Mouse (Mus musculus): ENCODE measurements around the gene Gnai3.

DNA sequence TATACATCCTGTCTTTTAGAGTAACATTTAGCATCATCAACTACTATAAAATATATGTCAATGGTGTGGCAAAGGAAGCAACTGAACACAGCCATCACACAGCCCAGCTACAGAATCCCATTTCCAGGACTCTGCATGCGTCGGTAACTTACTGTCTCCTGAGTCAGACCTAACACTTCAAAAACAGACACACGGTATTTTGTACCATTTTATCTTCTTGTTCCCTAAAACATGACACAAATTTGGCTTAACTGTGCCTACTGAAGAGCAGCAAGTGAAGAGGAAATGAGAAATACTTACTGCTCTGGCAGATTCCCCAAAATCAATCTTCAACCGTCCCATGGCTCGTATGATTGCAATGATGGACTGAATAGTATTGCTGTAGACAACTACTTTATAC, 22.7 kb downstream of the Gnai3 start:
- TF ChIP-seq CTCF (IDR thresholded peaks at IDR 0.05; ENCODE audit: low read depth) (no peak), EP300 (IDR thresholded peaks at IDR 0.05; ENCODE audit: low read depth) (no peak)
